Mouse (Mus musculus): Measurements from ENCODE around the gene Tmprss6.

DNA sequence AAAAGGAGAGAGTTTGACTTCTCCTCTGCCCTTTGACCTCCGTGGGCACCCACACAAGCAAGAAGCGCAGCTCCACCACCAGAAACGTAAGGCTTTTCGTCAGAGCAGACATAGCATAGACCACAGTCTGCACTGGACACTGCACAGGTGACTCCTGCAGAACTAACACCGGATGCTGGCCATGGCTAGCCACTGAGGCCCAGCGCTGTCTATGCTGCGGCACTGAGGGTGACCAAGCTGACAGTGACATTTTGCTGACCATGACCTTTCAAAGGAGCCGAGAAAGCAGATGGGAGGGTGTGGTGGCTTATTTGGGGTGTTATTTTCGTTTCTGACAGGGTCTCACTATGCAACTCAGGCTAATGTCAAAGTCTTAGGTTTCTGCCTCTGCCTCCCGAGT is 11.2 kb downstream of the Tmprss6 start:
- TF ChIP-seq CTCF (IDR thresholded peaks at IDR 0.05; ENCODE audit: insufficient read depth, low read depth, low read length) (no peak), POLR2A (IDR thresholded peaks at IDR 0.05; ENCODE audit: insufficient read depth, low read depth, low read length) (no peak)

Measured in olfactory bulb, adult 2 months (tissue).